Mouse (Mus musculus) brain, embryonic 14.5 days (tissue): ENCODE measurements at regions not wholly inside any gene's neighbourhood (a gene's known extent, or its start where the extent isn't known, plus 50 kb on each side); places are given as distances from the start of the nearest gene placed in this dataset.

ENCODE experiments used
- CTCF ChIP-seq: fragments of 200-500 bp; IDR thresholded peaks from 2 replicates; pipeline ENCODE4 v1.5.1; 2012; ENCODE audit warnings: inconsistent platforms, mild to moderate bottlenecking, moderate library complexity, borderline replicate concordance; ENCODE audit not compliant: insufficient read depth, insufficient read length; ENCODE audit errors: extremely low read depth
- POLR2A ChIP-seq: fragments of 200-500 bp; IDR thresholded peaks from 2 replicates; pipeline ENCODE4 v1.6.1; 2012; ENCODE audit warnings: mild to moderate bottlenecking, inconsistent platforms, borderline replicate concordance; ENCODE audit not compliant: poor library complexity, insufficient read depth, insufficient read length, severe bottlenecking; ENCODE audit errors: extremely low read depth

- TF ChIP-seq CTCF (no peak), POLR2A (no peak)
These were observed 313.6 kb upstream of the Cpeb2 start for GRCm38 (mm10) chr5:42919328-42919727.
